Comparison of ENCODE assay signal across 21 mouse cellular contexts in the genomic region with DNA sequence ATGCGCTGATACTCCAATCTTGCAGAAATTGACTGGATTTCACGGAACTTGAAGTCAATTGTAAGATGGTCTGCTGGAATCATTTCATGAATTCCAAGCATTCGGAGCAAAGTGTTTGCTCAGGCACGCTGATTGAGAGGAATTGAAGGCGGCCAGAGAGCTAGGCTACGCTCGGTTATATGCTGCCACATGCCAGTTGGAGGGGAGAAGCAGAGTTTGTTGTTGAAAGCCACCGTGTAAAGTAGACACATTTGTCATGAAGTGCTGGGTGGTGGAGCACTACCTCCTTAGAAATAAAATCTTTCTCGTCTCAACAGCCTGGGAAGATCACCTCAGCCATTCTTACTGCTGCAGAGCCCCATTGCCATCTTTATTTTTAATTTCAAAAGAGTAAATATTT.
A peak's percentile ranks its signal among the peaks of the same experiment; 100 is the strongest.
DNase-seq lines count a peak whose midpoint lies in the region; ATAC-seq and TF ChIP-seq lines count a peak whose summit lies in the region.
"Had no signal": no experiment of that assay in that cellular context is flagged by ENCODE, and none has a peak within 500 bp of the region (broad histone marks: within the 10 kb centered on the region; RNA-seq: fewer than 3 reads in every experiment).

No protein-coding gene starts in this region.

- no peak overlapping the region for H3K4me3 ChIP-seq in intestine, embryonic 14.5 days (ENCODE audit: low read depth, low read length)
- H3K4me3 ChIP-seq in intestine, postnatal 0 days (ENCODE audit: low read depth, low read length), result no peak overlapping the region
- no peak overlapping the region for H3K4me3 ChIP-seq in lung, postnatal 0 days (ENCODE audit: low read depth, low read length)
- H3K4me3 ChIP-seq in limb, embryonic 10.5 days, result no peak overlapping the region
- no peak overlapping the region for H3K4me3 ChIP-seq in neural tube, embryonic 15.5 days (replicated peaks)
- H3K4me3 ChIP-seq: embryonic facial prominence, embryonic 12.5 days; forebrain, embryonic 12.5 days; heart, embryonic 12.5 days; hindbrain, embryonic 12.5 days had no signal

- ATAC-seq in intestine, embryonic 14.5 days (replicated peaks; ENCODE audit: low FRiP score, low TSS enrichment, low read depth), result no peak
- no peak for ATAC-seq in intestine, postnatal 0 days
- ATAC-seq in lung, postnatal 0 days, result no peak
- ATAC-seq in neural tube, embryonic 15.5 days (ENCODE audit: low FRiP score), result no peak
- ATAC-seq: forebrain, embryonic 16.5 days; hindbrain, embryonic 16.5 days; inflammation-experienced regulatory T-cells, adult 6 months had no signal

- TF ChIP-seq EP300 in lung, postnatal 0 days (IDR thresholded peaks at IDR 0.05), result no peak

- no peaks in the 10 kb centered on the region for H3K36me3 ChIP-seq in intestine, embryonic 14.5 days (ENCODE audit: control insufficient read depth, insufficient read depth, low read length)
- H3K36me3 ChIP-seq in intestine, postnatal 0 days (ENCODE audit: control insufficient read depth, insufficient read depth), result no peaks in the 10 kb centered on the region
- H3K36me3 ChIP-seq in lung, postnatal 0 days (ENCODE audit: insufficient read depth, low read length), result no peaks in the 10 kb centered on the region
- no peaks in the 10 kb centered on the region for H3K36me3 ChIP-seq in limb, embryonic 10.5 days
- H3K36me3 ChIP-seq in neural tube, embryonic 15.5 days, result no peaks in the 10 kb centered on the region
- H3K36me3 ChIP-seq: embryonic facial prominence, embryonic 12.5 days; forebrain, embryonic 12.5 days; heart, embryonic 12.5 days; hindbrain, embryonic 12.5 days had no signal

- no peaks in the 10 kb centered on the region for H3K27me3 ChIP-seq in intestine, embryonic 14.5 days (replicated peaks; ENCODE audit: control insufficient read depth, insufficient read depth, low read length)
- no peaks in the 10 kb centered on the region for H3K27me3 ChIP-seq in intestine, postnatal 0 days (replicated peaks; ENCODE audit: control insufficient read depth, insufficient read depth, low read length)
- no peaks in the 10 kb centered on the region for H3K27me3 ChIP-seq in lung, postnatal 0 days (replicated peaks; ENCODE audit: insufficient read depth, low read length)
- no peaks in the 10 kb centered on the region for H3K27me3 ChIP-seq in limb, embryonic 10.5 days (ENCODE audit: low read depth, poor library complexity, severe bottlenecking)
- no peaks in the 10 kb centered on the region for H3K27me3 ChIP-seq in neural tube, embryonic 15.5 days (replicated peaks)
- H3K27me3 ChIP-seq: embryonic facial prominence, embryonic 12.5 days; forebrain, embryonic 12.5 days; heart, embryonic 12.5 days; hindbrain, embryonic 12.5 days had no signal

- H3K4me1 ChIP-seq in intestine, embryonic 14.5 days (replicated peaks; ENCODE audit: control insufficient read depth, insufficient read depth, low read length), result peaks cover 6% of the 10 kb centered on the region; the same call in 1 of the 2 replicates
- no peaks in the 10 kb centered on the region for H3K4me1 ChIP-seq in intestine, postnatal 0 days (replicated peaks; ENCODE audit: control insufficient read depth, insufficient read depth, low read length)
- H3K4me1 ChIP-seq in lung, postnatal 0 days (ENCODE audit: insufficient read depth, low read depth, low read length), result no peaks in the 10 kb centered on the region
- H3K4me1 ChIP-seq in limb, embryonic 10.5 days, result peaks cover 28% of the 10 kb centered on the region
- no peaks in the 10 kb centered on the region for H3K4me1 ChIP-seq in neural tube, embryonic 15.5 days
- H3K4me1 ChIP-seq: embryonic facial prominence, embryonic 12.5 days; heart, embryonic 12.5 days; hindbrain, embryonic 12.5 days had no signal

- no peak overlapping the region for H3K9ac ChIP-seq in intestine, embryonic 14.5 days (ENCODE audit: low read length)
- H3K9ac ChIP-seq in intestine, postnatal 0 days (ENCODE audit: low read depth, low read length), result no peak overlapping the region
- H3K9ac ChIP-seq in lung, postnatal 0 days (replicated peaks; ENCODE audit: low read depth), result no peak overlapping the region
- H3K9ac ChIP-seq in neural tube, embryonic 15.5 days (replicated peaks), result no peak overlapping the region
- H3K9ac ChIP-seq: embryonic facial prominence, embryonic 12.5 days; forebrain, embryonic 12.5 days; heart, embryonic 12.5 days; hindbrain, embryonic 12.5 days had no signal

- no peak overlapping the region for H3K27ac ChIP-seq in intestine, embryonic 14.5 days (ENCODE audit: low read depth)
- H3K27ac ChIP-seq in intestine, postnatal 0 days (ENCODE audit: low read depth, low read length), result no peak overlapping the region
- H3K27ac ChIP-seq in lung, postnatal 0 days (ENCODE audit: low read length), result no peak overlapping the region
- H3K27ac ChIP-seq in limb, embryonic 10.5 days, result peak overlapping the region; percentile 75
- H3K27ac ChIP-seq in neural tube, embryonic 15.5 days (replicated peaks), result no peak overlapping the region
- H3K27ac ChIP-seq: embryonic facial prominence, embryonic 12.5 days; forebrain, embryonic 12.5 days; hindbrain, embryonic 12.5 days had no signal

- no peak for TF ChIP-seq CTCF in intestine, postnatal 0 days (IDR thresholded peaks at IDR 0.05; ENCODE audit: low read depth)
- TF ChIP-seq CTCF in lung, postnatal 0 days (IDR thresholded peaks at IDR 0.05), result no peak

- H3K9me3 ChIP-seq in intestine, embryonic 14.5 days (ENCODE audit: control insufficient read depth, low read length), result no peaks in the 10 kb centered on the region
- H3K9me3 ChIP-seq in intestine, postnatal 0 days (ENCODE audit: control insufficient read depth), result no peaks in the 10 kb centered on the region
- H3K9me3 ChIP-seq in lung, postnatal 0 days (ENCODE audit: low read length), result no peaks in the 10 kb centered on the region
- no peaks in the 10 kb centered on the region for H3K9me3 ChIP-seq in limb, embryonic 10.5 days (replicated peaks)
- H3K9me3 ChIP-seq in neural tube, embryonic 15.5 days (replicated peaks), result no peaks in the 10 kb centered on the region
- H3K9me3 ChIP-seq: embryonic facial prominence, embryonic 12.5 days; forebrain, embryonic 12.5 days; heart, embryonic 12.5 days; hindbrain, embryonic 12.5 days had no signal

- WGBS in intestine, embryonic 14.5 days, result 26% methylated on average over 9 of the region's 9 CpGs
- 37% methylated on average over 9 of the region's 9 CpGs for WGBS in intestine, postnatal 0 days
- 40% methylated on average over 9 of the region's 9 CpGs for WGBS in lung, postnatal 0 days
- 62% methylated on average over 9 of the region's 9 CpGs for WGBS in limb, embryonic 10.5 days
- 61% methylated on average over 9 of the region's 9 CpGs for WGBS in neural tube, embryonic 15.5 days

- H3K4me2 ChIP-seq in intestine, embryonic 14.5 days (ENCODE audit: low read length), result peak overlapping the region; percentile 2; the same call in 1 of the 2 replicates
- no peak overlapping the region for H3K4me2 ChIP-seq in intestine, postnatal 0 days (replicated peaks; ENCODE audit: low read depth)
- H3K4me2 ChIP-seq in lung, postnatal 0 days (replicated peaks; ENCODE audit: low read depth, low read length), result peak overlapping the region; percentile 15; the same call in 1 of the 2 replicates
- H3K4me2 ChIP-seq in neural tube, embryonic 15.5 days, result no peak overlapping the region
- H3K4me2 ChIP-seq: embryonic facial prominence, embryonic 12.5 days; forebrain, embryonic 12.5 days; heart, embryonic 12.5 days; hindbrain, embryonic 12.5 days had no signal

- intact Hi-C loops in left cerebral cortex, postnatal 25 days (cut with DNase I), result no loop called here

- no peak for DNase-seq in intestine, embryonic 14.5 days (ENCODE audit: low spot score)
- no peak for DNase-seq in lung, postnatal 0 days (ENCODE audit: low spot score)
- no peak for DNase-seq in lung, postnatal 25 days (ENCODE audit: low spot score)
- peak; percentile 37 for DNase-seq in limb, embryonic 10.5 days (ENCODE audit: low spot score)
- no peak for DNase-seq in left cerebral cortex, postnatal 25 days (ENCODE audit: low spot score in 2 of 2)
- DNase-seq: adrenal gland, adult 2 months; adrenal gland, postnatal 25 days; cerebellum, adult 11 months; cerebellum, adult 8-10 months; cerebellum, postnatal 14 days; gastrocnemius, postnatal 25 days; heart, postnatal 4 days had no signal

Comparison
In these comparisons a context has a peak if more than half of its experiments do, and no peak if none do; other contexts are left out.
1. H3K4me2 ChIP-seq: peak in intestine, embryonic 14.5 days (single experiment) and lung, postnatal 0 days (single experiment); none in intestine, postnatal 0 days (single experiment) and neural tube, embryonic 15.5 days (single experiment).